Mouse (Mus musculus): ENCODE measurements around the gene Myo16. TPM values are rescaled to one million over a fixed set of nuclear protein-coding genes. Genes with fewer than 3 reads are reported as not detected.

Gene Myo16
- polyA plus RNA-seq, 1 experiment from 2014 or later = 0.35 TPM

DNA sequence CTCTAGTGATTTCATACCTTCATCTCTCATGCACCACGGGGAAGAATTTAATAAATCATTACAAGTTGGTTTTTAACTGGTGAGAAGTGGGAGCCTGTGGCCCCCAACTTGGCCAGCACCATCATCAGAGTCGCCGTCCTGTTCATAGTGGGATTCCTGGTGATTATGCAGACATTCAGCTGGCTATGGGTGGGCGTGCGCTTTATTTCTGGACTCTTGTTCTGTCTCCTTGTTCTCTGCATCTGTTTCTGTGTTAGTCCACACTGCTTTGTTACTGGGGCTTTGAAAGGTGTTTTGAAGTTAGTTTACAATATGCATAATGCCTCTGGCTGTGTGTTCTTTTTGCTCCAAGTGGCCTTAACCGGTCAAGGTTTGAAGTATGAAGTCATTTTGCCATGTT lies 439.2 kb downstream of the Myo16 start:
- H3K4me1 ChIP-seq (replicated peaks) = peaks cover 5% of the 10 kb centered on the region
- WGBS = 89% methylated on average over 6 of the region's 6 CpGs
- no peak overlapping the region for H3K4me2 ChIP-seq
- no peaks in the 10 kb centered on the region for H3K36me3 ChIP-seq
- no peaks in the 10 kb centered on the region for H3K27me3 ChIP-seq
- H3K4me3 ChIP-seq = no peak overlapping the region
- no peaks in the 10 kb centered on the region for H3K9me3 ChIP-seq (replicated peaks)
- H3K27ac ChIP-seq = no peak overlapping the region
- no peak for ATAC-seq (replicated peaks; ENCODE audit: insufficient number of reproducible peaks, insufficient read depth, low FRiP score, low read depth)
- no peak overlapping the region for H3K9ac ChIP-seq

DNA sequence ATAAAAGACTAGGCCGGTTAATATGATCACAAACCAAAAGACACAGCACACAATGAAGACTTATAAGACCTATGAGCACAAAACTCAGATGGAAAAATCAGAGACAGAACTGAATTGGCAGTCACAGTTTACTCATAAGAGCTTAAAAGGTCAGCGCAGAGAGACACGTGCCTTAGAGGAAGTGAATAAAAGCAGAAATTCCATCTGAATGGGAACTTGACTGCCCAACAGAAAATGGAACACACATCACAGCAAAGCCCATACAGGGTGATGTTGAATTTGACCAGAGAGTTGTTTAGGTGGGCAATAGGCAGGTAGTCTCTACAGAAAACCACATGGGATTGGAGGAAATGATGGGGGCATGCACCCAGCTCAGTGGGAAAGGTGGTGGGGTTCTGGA lies 442.6 kb downstream of the Myo16 start:
- H3K4me3 ChIP-seq = no peak overlapping the region
- H3K4me1 ChIP-seq (replicated peaks) = 0 out of 2 replicates have a peak, but pooled peaks cover 2% of the 10 kb centered on the region
- WGBS = 79% methylated on average over 3 of the region's 3 CpGs
- no peak overlapping the region for H3K4me2 ChIP-seq
- no peaks in the 10 kb centered on the region for H3K36me3 ChIP-seq
- no peaks in the 10 kb centered on the region for H3K9me3 ChIP-seq (replicated peaks)
- H3K27me3 ChIP-seq = no peaks in the 10 kb centered on the region
- ATAC-seq (replicated peaks; ENCODE audit: insufficient number of reproducible peaks, insufficient read depth, low FRiP score, low read depth) = no peak
- H3K9ac ChIP-seq = no peak overlapping the region
- no peak overlapping the region for H3K27ac ChIP-seq

DNA sequence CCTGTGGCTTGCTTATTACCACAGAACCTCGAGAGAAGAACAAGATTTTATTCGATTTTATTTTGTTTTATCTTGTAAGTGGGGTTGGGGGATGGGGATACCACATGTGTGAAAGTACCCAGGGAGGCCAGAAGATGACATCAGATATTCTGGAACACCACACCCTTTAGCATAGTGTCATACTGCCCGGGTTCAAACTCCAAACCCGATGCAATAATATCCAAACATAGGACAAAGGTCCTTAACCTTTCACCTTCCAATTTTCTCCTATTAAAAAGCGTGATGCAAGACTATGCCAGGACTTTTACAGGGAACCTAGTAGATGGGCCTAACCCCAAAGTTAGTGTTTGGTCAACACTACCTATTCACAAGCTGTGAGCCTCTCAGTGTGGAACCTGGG lies 443.9 kb downstream of the Myo16 start:
- no peak for ATAC-seq (replicated peaks; ENCODE audit: insufficient number of reproducible peaks, insufficient read depth, low FRiP score, low read depth)
- no peak overlapping the region for H3K27ac ChIP-seq

DNA sequence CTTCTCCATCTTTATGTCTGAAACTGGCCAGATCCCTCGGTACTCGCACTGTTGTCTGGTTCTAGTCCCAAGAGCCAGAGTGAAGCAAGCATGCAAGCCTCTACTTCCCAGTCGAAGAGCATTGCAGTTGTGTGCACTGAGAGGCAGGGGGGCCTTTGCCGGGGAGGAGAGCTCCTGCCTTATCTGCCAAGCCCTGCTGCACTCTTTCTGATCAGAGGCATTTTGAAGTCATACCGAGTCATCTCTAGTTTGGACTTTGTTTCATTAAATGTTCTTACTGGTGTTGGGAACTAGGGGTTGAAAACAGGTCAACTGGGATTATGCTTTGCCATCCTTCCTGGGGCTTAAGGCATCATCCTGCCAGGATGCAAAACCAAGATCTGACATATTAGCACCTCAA lies 445.2 kb downstream of the Myo16 start:
- H3K27me3 ChIP-seq = no peaks in the 10 kb centered on the region
- H3K4me2 ChIP-seq = no peak overlapping the region
- H3K4me1 ChIP-seq (replicated peaks) = 0 out of 2 replicates have a peak, but pooled peaks cover 2% of the 10 kb centered on the region
- no peak for ATAC-seq (replicated peaks; ENCODE audit: insufficient number of reproducible peaks, insufficient read depth, low FRiP score, low read depth)
- H3K4me3 ChIP-seq = no peak overlapping the region
- no peak overlapping the region for H3K27ac ChIP-seq
- H3K9ac ChIP-seq = no peak overlapping the region
- WGBS = 53% methylated on average over 5 of the region's 5 CpGs
- H3K9me3 ChIP-seq (replicated peaks) = no peaks in the 10 kb centered on the region
- H3K36me3 ChIP-seq = no peaks in the 10 kb centered on the region

More for the DNA sequence above, 443.9 kb downstream of the Myo16 start:
- H3K4me1 ChIP-seq (replicated peaks) = 0 out of 2 replicates have a peak, but pooled peaks cover 2% of the 10 kb centered on the region
- no peaks in the 10 kb centered on the region for H3K9me3 ChIP-seq (replicated peaks)
- WGBS = 81% methylated on average over 5 of the region's 5 CpGs
- H3K36me3 ChIP-seq = no peaks in the 10 kb centered on the region
- no peak overlapping the region for H3K4me2 ChIP-seq
- H3K4me3 ChIP-seq = no peak overlapping the region
- no peaks in the 10 kb centered on the region for H3K27me3 ChIP-seq
- H3K9ac ChIP-seq = no peak overlapping the region

DNA sequence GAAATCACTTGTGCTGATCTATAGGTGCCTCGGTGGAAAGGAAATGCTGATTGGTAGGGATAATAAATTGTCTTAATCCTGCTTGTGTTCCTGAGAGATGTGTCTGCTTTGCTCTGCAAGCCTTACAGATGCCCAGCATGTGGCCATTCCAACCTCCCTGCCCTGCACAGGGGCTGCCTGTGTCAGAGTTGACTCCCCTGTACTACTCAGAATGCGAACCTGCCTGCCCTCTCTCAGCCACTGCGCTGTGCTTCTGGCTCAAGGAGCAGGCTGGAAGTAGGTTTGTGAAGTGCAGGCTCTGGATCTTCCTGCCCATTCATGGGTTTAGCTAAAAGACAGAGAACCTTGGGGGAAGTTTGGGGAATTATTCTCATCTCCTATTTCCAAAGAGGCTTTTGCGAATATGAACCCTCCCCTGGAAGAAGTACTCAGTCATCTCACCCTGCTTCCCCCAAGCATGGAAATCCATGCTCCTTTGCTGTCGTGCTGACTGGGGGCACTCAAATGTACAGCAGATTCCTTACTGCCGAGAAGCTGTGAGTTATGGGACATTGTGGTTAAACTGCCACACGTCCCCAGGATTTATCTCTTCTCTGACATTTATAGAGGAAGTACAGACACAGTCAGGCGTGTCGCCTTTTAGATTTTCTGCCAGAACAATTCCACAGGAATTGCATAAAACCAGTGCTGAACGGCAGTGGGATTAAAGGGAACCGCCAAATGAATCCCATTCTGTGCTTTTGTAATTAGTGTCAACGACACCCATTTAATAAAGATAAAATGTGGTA lies 452.5 kb downstream of the Myo16 start:
- no peak overlapping the region for H3K4me3 ChIP-seq
- H3K9me3 ChIP-seq (replicated peaks) = no peaks in the 10 kb centered on the region
- H3K36me3 ChIP-seq = no peaks in the 10 kb centered on the region
- ATAC-seq (replicated peaks; ENCODE audit: insufficient number of reproducible peaks, insufficient read depth, low FRiP score, low read depth) = no peak
- no peak overlapping the region for H3K4me2 ChIP-seq
- H3K27me3 ChIP-seq = no peaks in the 10 kb centered on the region
- H3K27ac ChIP-seq = no peak overlapping the region
- no peak overlapping the region for H3K9ac ChIP-seq
- 36% methylated on average over 12 of the region's 12 CpGs for WGBS
- H3K4me1 ChIP-seq (replicated peaks) = peaks cover 9% of the 10 kb centered on the region; the same call in 1 of the 2 replicates

DNA sequence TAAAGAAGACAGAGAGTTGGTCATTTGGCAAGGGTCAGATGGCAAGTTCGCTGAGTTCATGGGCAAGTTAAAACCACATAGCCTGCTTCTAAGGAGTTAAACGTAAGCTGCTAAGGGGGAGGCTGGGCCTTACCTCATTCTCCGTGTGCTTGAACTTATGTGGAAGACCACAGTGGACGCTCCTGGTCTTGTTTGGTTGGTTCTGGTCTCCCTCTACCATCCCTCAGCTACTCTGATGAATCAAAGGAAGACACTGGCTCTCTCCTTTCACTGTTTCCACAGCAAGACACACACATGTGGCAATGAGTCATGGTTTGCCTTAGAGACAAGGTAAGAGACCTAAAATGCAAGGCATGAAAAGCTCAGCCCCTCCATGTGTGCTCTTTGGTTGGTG lies 453.1 kb downstream of the Myo16 start:
- WGBS = 65% methylated on average over 4 of the region's 4 CpGs
- ATAC-seq (replicated peaks; ENCODE audit: insufficient number of reproducible peaks, insufficient read depth, low FRiP score, low read depth) = no peak
- no peak overlapping the region for H3K27ac ChIP-seq
- H3K27me3 ChIP-seq = no peaks in the 10 kb centered on the region
- no peak overlapping the region for H3K4me2 ChIP-seq
- H3K36me3 ChIP-seq = no peaks in the 10 kb centered on the region
- no peak overlapping the region for H3K4me3 ChIP-seq
- peaks cover 9% of the 10 kb centered on the region; the same call in 1 of the 2 replicates for H3K4me1 ChIP-seq (replicated peaks)
- H3K9me3 ChIP-seq (replicated peaks) = no peaks in the 10 kb centered on the region
- H3K9ac ChIP-seq = no peak overlapping the region

DNA sequence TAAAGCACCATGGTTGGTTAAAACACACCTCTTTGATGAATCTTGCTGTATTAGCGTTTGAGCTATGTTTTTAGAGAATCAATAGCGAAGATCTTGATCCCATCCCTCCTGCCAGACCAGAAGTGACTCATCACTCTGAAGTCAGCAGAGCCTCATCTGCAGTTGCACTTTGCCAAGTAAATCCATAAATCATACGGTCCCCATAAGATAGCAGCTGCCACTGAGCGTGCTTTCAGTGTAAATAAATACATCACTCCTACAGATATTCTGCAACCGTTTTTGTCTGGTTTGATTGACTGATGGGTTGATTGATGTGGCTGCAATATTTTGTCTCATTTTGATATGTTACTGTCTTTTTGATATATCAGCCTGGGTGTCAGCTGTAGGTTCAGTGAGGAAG lies 457.9 kb downstream of the Myo16 start:
- 0 out of 2 replicates have a peak, but pooled peaks cover 2% of the 10 kb centered on the region for H3K4me1 ChIP-seq (replicated peaks)
- H3K27ac ChIP-seq = no peak overlapping the region
- no peaks in the 10 kb centered on the region for H3K27me3 ChIP-seq
- H3K36me3 ChIP-seq = no peaks in the 10 kb centered on the region
- H3K9ac ChIP-seq = no peak overlapping the region
- H3K4me2 ChIP-seq = no peak overlapping the region
- H3K4me3 ChIP-seq = no peak overlapping the region
- ATAC-seq (replicated peaks; ENCODE audit: insufficient number of reproducible peaks, insufficient read depth, low FRiP score, low read depth) = no peak
- no peaks in the 10 kb centered on the region for H3K9me3 ChIP-seq (replicated peaks)
- WGBS = 72% methylated on average over 5 of the region's 5 CpGs

DNA sequence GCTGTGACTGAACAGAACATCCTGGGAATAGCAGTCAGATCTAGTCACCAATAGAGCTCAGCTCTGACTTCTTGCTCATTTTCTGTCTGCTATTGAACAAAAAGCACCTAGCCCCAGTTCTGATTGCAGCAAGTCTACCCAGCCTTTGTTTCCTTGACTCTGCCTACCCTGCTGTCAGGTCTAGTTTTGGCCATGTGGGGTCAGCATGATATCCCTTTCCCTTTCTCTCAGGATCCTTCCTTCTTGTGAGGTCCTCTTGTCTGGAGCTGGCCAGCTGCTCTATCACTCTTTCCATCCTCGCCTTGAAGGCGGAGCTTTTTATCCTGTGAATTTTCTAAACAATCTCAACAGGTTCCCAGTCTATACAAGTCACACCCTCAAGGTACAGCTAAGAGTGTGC lies 459.7 kb downstream of the Myo16 start:
- no peak overlapping the region for H3K27ac ChIP-seq
- H3K4me2 ChIP-seq = no peak overlapping the region
- H3K4me1 ChIP-seq (replicated peaks) = no peaks in the 10 kb centered on the region
- H3K9me3 ChIP-seq (replicated peaks) = no peaks in the 10 kb centered on the region
- ATAC-seq (replicated peaks; ENCODE audit: insufficient number of reproducible peaks, insufficient read depth, low FRiP score, low read depth) = no peak
- H3K9ac ChIP-seq = no peak overlapping the region
- H3K4me3 ChIP-seq = no peak overlapping the region
- WGBS = 53% methylated on average over 2 of the region's 2 CpGs
- no peaks in the 10 kb centered on the region for H3K36me3 ChIP-seq
- no peaks in the 10 kb centered on the region for H3K27me3 ChIP-seq

DNA sequence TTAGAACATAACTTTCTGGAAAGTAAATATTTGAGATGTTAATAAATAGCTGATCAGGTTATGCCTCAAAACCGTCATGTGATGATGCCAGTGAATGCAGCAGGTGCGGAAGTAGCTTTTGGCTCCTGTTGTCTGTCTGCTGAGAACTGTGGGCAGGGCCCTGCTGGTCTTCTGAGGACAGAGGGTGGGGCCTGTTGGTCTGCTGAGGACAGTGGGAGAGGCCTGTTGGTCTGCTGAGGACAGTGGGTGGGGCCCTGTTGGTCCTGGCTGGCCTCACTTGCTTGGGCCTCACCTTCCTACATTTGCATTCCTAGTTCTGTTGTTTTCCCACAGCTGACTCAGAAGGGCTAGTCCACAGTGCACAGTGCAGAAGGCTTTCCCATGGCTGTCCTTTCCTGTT lies 466.0 kb downstream of the Myo16 start:
- 82% methylated on average over 2 of the region's 2 CpGs for WGBS
- no peak overlapping the region for H3K4me3 ChIP-seq
- ATAC-seq (replicated peaks; ENCODE audit: insufficient number of reproducible peaks, insufficient read depth, low FRiP score, low read depth) = no peak
- no peak overlapping the region for H3K9ac ChIP-seq
- H3K9me3 ChIP-seq (replicated peaks) = no peaks in the 10 kb centered on the region
- H3K27ac ChIP-seq = no peak overlapping the region
- H3K4me2 ChIP-seq = no peak overlapping the region
- no peaks in the 10 kb centered on the region for H3K4me1 ChIP-seq (replicated peaks)
- no peaks in the 10 kb centered on the region for H3K27me3 ChIP-seq
- H3K36me3 ChIP-seq = no peaks in the 10 kb centered on the region

DNA sequence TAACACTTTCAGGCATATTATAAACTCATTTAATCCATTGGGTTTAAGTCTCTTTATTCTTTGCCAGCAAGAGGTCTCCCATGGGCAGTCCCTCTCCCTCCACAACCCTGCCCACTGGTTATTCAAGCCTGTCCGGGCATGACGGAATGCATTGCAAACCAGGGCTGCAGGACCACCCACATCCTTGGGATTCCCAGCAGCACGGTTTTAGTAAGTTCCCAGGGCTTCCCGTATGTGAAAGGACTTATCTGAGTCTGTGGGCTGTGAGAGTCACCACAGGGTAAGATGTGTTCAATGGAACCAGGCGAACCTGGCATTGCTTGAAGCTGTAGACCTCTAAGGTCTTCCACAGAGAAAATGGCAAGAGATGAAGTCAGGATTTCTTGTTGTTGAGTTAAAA lies 471.6 kb downstream of the Myo16 start:
- Histone ChIP-seq H3K9me3 (replicated peaks) (no peaks in the 10 kb centered on the region), H3K4me1 (replicated peaks) (no peaks in the 10 kb centered on the region), H3K27me3 (no peaks in the 10 kb centered on the region), H3K4me2 (no peak overlapping the region), H3K4me3 (no peak overlapping the region), H3K36me3 (no peaks in the 10 kb centered on the region), H3K27ac (no peak overlapping the region), H3K9ac (no peak overlapping the region)
- no peak for ATAC-seq (replicated peaks; ENCODE audit: insufficient number of reproducible peaks, insufficient read depth, low FRiP score, low read depth)
- WGBS = 50% methylated on average over 5 of the region's 5 CpGs

DNA sequence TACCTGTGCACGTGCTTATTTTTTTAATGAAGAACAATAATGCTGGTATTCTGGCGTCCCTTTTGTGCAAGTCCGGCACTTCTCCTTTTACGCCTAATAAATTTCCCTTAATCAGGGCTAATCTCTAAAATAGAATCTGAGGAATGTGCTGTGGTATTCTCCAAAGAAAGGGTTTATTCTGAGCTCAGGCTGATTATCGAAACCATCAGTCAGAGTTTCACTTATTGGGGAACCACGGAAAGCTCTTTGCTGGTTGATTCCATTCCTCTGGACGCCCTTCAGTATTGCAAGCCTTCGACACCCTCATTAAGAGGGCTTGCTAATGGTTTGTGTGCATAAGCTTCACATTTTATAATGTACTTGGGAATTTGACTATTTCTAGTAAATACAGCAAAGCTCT lies 475.0 kb downstream of the Myo16 start:
- no peak overlapping the region for H3K9ac ChIP-seq
- H3K27me3 ChIP-seq = no peaks in the 10 kb centered on the region
- no peaks in the 10 kb centered on the region for H3K9me3 ChIP-seq (replicated peaks)
- H3K4me2 ChIP-seq = no peak overlapping the region
- no peaks in the 10 kb centered on the region for H3K36me3 ChIP-seq
- WGBS = 60% methylated on average over 8 of the region's 8 CpGs
- no peak overlapping the region for H3K4me3 ChIP-seq
- ATAC-seq (replicated peaks; ENCODE audit: insufficient number of reproducible peaks, insufficient read depth, low FRiP score, low read depth) = no peak
- no peaks in the 10 kb centered on the region for H3K4me1 ChIP-seq (replicated peaks)
- H3K27ac ChIP-seq = no peak overlapping the region

DNA sequence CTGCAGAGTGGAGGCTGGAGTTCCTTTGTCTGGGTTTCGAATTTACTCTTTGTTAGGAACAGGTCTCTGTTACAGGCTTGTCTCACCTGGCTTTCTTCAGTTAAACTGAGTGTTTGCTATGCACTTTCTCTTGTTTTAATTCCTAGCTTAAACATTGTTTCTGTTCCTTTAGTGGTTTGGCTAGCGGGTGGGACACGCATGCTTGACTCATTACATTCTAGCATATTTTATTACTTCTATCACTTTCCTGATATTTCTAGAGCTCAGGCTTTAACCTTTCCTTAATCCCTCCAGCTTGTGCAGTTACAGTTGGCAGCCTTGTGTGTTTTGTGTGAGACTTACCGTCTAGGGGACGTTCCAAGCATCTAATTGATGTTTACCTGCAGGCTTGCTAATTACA lies 476.2 kb downstream of the Myo16 start:
- Histone ChIP-seq H3K9ac (no peak overlapping the region), H3K27me3 (no peaks in the 10 kb centered on the region), H3K4me2 (no peak overlapping the region), H3K27ac (no peak overlapping the region), H3K4me1 (replicated peaks) (no peaks in the 10 kb centered on the region), H3K36me3 (no peaks in the 10 kb centered on the region), H3K4me3 (no peak overlapping the region), H3K9me3 (replicated peaks) (no peaks in the 10 kb centered on the region)
- WGBS = 64% methylated on average over 5 of the region's 5 CpGs
- no peak for ATAC-seq (replicated peaks; ENCODE audit: insufficient number of reproducible peaks, insufficient read depth, low FRiP score, low read depth)

All from heart, embryonic 15.5 days (tissue).